Mouse (Mus musculus) C2C12 (cell line): ENCODE measurements around the gene Myo9a. TPM values are rescaled to one million over a fixed set of nuclear protein-coding genes. Genes with fewer than 3 reads are reported as not detected.

ENCODE experiments used
- H3K27me3 ChIP-seq: one replicate; pipeline ENCODE4 v1.6.1; 2011; ENCODE audit not compliant: control insufficient read depth, insufficient read depth, insufficient read length
- H3K36me3 ChIP-seq: one replicate; pipeline ENCODE4 v1.6.1; 2011; ENCODE audit not compliant: control insufficient read depth, insufficient read depth
- H3K4me3 ChIP-seq: one replicate; pipeline ENCODE4 v1.5.1; 2011; ENCODE audit warnings: mild to moderate bottlenecking, control low read depth; ENCODE audit not compliant: poor library complexity, insufficient read depth, severe bottlenecking
- H3K79me2 ChIP-seq: one replicate; pipeline ENCODE4 v1.6.1; 2011; ENCODE audit not compliant: control insufficient read depth, insufficient read depth
- H3K79me3 ChIP-seq: one replicate; pipeline ENCODE4 v1.6.1; 2011; ENCODE audit warnings: low read depth, control low read depth
- H3ac ChIP-seq: one replicate; pipeline ENCODE3; 2011; ENCODE audit warnings: low read depth; ENCODE audit not compliant: control insufficient read depth, insufficient read length
- CEBPB ChIP-seq: IDR thresholded peaks from one replicate; pipeline ENCODE4 v1.6.1; 2011; ENCODE audit warnings: low read depth, mild to moderate bottlenecking, control low read depth, moderate library complexity
- CTCF ChIP-seq: IDR thresholded peaks from one replicate; pipeline ENCODE4 v1.5.1; 2011; ENCODE audit not compliant: control insufficient read depth, insufficient read depth, insufficient read length
- FOSL1 ChIP-seq: IDR thresholded peaks from one replicate; pipeline ENCODE4 v1.8.0; 2011; ENCODE audit warnings: mild to moderate bottlenecking, low read length; ENCODE audit not compliant: poor library complexity, insufficient read depth, severe bottlenecking
- MAX ChIP-seq: IDR thresholded peaks from one replicate; pipeline ENCODE4 v1.6.1; 2011; ENCODE audit warnings: mild to moderate bottlenecking, control low read depth
- MYOD1 ChIP-seq: IDR thresholded peaks from one replicate; pipeline ENCODE4 v1.6.1; 2011; ENCODE audit warnings: low read depth; ENCODE audit not compliant: control insufficient read depth, insufficient read length
- MYOG ChIP-seq: IDR thresholded peaks from one replicate; pipeline ENCODE4 v1.6.1; 2011; ENCODE audit not compliant: control insufficient read depth, insufficient read length; ENCODE audit errors: extremely low read depth
- USF1 ChIP-seq: IDR thresholded peaks from one replicate; pipeline ENCODE4 v1.6.1; 2011; ENCODE audit warnings: low read depth, mild to moderate bottlenecking, control low read depth, moderate library complexity
- polyA plus RNA-seq: library from polyadenylated mRNA; unstranded; fragments of >200 nt; fragmentation: generic; extraction: Trizol; gene quantifications from one replicate; pipeline ENCODE4 v1.2.1, GENCODE M21; 2012; ENCODE audit warnings: missing spikeins

The Myo9a gene
- polyA plus RNA-seq, 1 experiment: 2.5 TPM

DNA sequence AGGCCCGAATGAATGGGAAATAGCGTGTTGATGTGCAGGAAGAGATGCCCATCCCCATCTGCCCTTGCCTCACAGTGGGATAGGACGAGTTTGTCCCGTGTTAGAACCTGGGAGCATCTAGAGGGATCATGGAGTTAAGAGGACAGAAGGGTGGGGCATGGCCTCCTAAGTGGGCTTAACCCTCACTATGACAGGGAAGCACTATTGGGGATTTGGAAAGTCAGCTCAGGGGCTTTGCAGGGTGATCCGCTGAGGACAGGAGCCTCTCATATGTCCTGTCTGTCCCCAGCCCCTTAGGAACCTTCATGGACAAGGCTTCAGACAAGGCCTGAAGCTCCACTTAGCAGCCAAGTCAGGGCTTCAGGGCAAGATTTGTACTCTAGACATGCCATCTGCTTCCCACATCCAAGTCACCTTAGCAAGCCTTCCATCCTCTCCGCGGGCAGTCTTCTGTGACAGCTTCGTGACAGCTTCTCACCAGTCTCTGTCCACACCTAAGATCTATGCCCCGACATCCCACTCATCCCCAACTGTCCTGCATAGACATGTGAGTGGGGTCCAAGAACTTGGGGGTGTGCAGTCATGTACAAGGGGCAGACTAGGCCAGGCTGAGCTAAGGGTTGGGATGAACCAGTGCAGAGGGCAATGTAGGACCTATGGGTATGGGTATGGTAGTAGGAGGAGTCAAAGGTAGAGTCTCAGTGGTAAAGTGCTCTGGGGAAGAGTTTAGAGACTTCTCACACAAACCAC is 200.5 kb downstream of the Myo9a start:
- H3K27me3 ChIP-seq: peaks cover 41% of the 10 kb centered on the region
- H3K4me3 ChIP-seq: no peak overlapping the region
- H3K36me3 ChIP-seq: no peaks in the 10 kb centered on the region
- no peak overlapping the region for H3ac ChIP-seq
- H3K79me2 ChIP-seq: no peaks in the 10 kb centered on the region
- no peaks in the 10 kb centered on the region for H3K79me3 ChIP-seq
- TF ChIP-seq MAX: no peak
- TF ChIP-seq MYOG: no peak
- TF ChIP-seq FOSL1: no peak
- TF ChIP-seq MYOD1: no peak
- TF ChIP-seq USF1: no peak
- TF ChIP-seq CTCF: no peak
- TF ChIP-seq CEBPB: no peak

DNA sequence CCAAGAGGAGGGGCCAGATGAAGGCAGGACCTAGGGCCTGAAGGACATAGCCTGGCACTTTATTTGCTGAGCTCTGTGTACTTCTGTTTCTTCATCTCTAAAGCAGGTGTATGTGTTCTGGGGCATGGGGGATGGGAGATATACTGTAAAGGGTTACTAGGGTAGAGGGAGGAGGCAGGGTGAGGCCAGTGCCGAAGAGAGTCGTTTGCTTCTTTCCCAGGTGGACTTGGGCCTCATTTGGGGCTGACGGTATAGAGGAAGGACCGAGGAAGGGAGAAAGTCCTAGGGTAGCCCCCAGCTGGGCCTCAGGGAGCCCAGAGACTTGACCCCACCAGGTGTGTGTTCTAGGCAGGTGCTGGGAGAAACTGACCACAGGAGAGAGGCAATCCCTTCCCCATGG is 201.2 kb downstream of the Myo9a start:
- no peak overlapping the region for H3ac ChIP-seq

DNA sequence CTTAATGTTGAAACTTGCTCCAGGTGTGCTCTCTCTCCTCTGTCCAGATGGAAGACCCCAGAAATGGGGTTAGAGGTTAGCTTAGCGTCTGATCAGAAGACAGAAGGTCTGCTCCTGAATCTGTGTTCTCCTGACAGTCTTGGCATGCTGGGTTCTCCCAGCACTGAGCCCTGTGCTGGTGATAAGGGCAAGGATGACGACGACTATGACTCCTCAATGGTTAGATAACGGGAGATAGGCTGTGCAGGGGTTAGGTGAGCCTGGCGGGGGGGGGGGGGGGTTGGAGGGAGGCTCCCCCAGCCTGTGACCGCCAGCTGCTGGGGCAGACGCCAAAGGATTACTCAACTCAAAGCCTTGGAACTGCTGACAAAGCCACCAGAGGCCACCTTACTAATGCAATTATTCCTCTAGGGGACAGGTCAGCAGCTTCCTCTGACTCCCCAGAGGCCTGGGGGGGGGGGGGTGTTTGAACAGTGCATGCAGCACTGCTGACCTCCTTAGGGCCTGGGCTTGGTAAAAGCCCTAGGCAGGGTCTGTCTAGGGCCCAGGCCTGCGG is 201.9 kb downstream of the Myo9a start:
- Histone ChIP-seq H3K4me3 (no peak overlapping the region), H3K79me3 (no peaks in the 10 kb centered on the region), H3K36me3 (no peaks in the 10 kb centered on the region), H3K27me3 (peaks cover 30% of the 10 kb centered on the region), H3K79me2 (no peaks in the 10 kb centered on the region), H3ac (no peak overlapping the region)
- TF ChIP-seq MYOG (no peak), CTCF (no peak)

More for the DNA sequence above, 201.2 kb downstream of the Myo9a start:
- Histone ChIP-seq H3K79me2 (no peaks in the 10 kb centered on the region), H3K36me3 (no peaks in the 10 kb centered on the region), H3K27me3 (peaks cover 36% of the 10 kb centered on the region), H3K79me3 (no peaks in the 10 kb centered on the region), H3K4me3 (no peak overlapping the region)
- no peak for TF ChIP-seq CTCF
- no peak for TF ChIP-seq MYOD1
- no peak for TF ChIP-seq MYOG
- no peak for TF ChIP-seq CEBPB
- no peak for TF ChIP-seq FOSL1
- no peak for TF ChIP-seq USF1
- TF ChIP-seq MAX: no peak

DNA sequence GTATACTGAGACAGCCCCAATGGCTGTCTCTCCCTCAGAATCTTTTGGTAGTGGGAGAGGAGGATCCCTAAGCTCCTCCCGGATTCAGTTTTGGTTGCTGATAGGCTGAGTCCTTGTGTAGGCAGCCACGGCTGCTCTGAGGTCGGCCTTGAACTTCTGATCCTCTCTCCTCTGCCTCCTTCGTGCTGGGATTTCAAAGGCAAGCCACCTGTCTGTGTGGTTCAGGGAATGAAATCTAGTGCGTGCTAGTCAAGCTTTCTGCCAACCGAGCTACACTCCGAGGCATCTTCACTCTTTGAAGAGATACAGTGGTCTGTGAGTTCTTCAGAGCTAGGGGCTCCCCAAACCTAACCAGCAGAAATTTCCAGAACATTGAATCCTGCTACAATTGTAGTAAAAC is 202.9 kb downstream of the Myo9a start:
- Histone ChIP-seq H3K79me3 (no peaks in the 10 kb centered on the region), H3K79me2 (no peaks in the 10 kb centered on the region), H3K27me3 (peaks cover 20% of the 10 kb centered on the region), H3K4me3 (no peak overlapping the region), H3ac (no peak overlapping the region), H3K36me3 (no peaks in the 10 kb centered on the region)
- TF ChIP-seq MAX (no peak), FOSL1 (no peak), USF1 (no peak), CTCF (no peak), CEBPB (no peak), MYOD1 (no peak), MYOG (no peak)

DNA sequence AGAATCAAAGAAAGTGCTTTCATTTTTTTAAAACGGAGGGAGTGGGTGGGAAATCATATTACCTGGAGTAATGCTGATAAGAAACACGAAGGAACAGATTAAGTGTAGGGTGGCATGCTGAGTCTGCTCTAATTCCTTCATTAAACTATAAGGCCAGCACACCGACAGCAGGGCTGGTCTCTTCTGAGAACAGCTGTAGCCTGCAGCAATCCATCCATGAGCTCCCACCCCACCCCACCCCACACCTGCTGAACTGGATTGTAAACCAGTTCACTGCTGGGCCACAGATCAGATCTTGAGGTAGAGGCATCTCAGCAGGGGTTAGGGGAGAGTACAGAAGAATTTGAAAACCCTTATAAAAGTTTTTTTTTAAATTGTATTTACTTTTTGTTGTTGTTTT is 204.5 kb downstream of the Myo9a start:
- Histone ChIP-seq H3K79me3 (no peaks in the 10 kb centered on the region), H3K27me3 (peaks cover 5% of the 10 kb centered on the region), H3K36me3 (no peaks in the 10 kb centered on the region), H3ac (no peak overlapping the region), H3K4me3 (no peak overlapping the region), H3K79me2 (no peaks in the 10 kb centered on the region)
- TF ChIP-seq MAX (no peak), USF1 (no peak), FOSL1 (no peak), MYOG (no peak), MYOD1 (no peak), CTCF (no peak), CEBPB (no peak)

DNA sequence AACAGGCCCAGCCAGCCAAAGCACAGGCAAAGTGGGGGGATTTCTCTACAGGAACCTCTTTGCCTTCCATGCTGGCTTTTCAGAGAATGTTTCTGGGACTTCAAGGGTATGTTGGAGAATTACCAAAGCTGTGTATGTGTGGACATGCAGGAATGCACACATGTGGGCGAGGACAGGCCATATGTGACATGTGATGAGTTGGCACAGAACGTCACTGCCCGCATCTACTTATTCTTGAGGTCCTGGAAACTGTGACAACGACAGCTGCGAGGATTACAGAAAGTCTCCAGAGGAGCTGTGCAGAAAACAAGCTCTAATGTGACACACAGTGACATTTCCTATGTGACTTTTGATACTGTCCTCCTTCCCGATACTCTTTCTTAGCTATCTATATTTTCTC is 205.0 kb downstream of the Myo9a start:
- no peak for TF ChIP-seq MYOG
- Histone ChIP-seq H3K36me3 (no peaks in the 10 kb centered on the region), H3K79me3 (no peaks in the 10 kb centered on the region), H3K79me2 (no peaks in the 10 kb centered on the region), H3K4me3 (no peak overlapping the region), H3K27me3 (peaks cover 5% of the 10 kb centered on the region), H3ac (no peak overlapping the region)
